8 mouse cellular contexts compared by ENCODE assay signal in genomic region chr4:149103875-149104561, GRCm38 (mm10). TPM values are rescaled to one million over a fixed set of nuclear protein-coding genes. Genes with fewer than 3 reads are reported as not detected.
A peak's percentile ranks its signal among the peaks of the same experiment; 100 is the strongest.
DNase-seq lines count a peak whose midpoint lies in the region; ATAC-seq and TF ChIP-seq lines count a peak whose summit lies in the region.

Dffa (plus strand) TSS chr4:149104146.

- H3K27me3 ChIP-seq in forebrain, embryonic 16.5 days (replicated peaks; ENCODE audit: control insufficient read depth, insufficient read depth, low read length), result no peaks in the 10 kb centered on the region
- no peaks in the 10 kb centered on the region for H3K27me3 ChIP-seq in lung, embryonic 14.5 days (ENCODE audit: insufficient read depth, low read length)
- no peaks in the 10 kb centered on the region for H3K27me3 ChIP-seq in thymus, adult 2 months (ENCODE audit: control insufficient read depth, insufficient read depth, low read length)

- TF ChIP-seq CTCF in layer of hippocampus, adult 2 months (conservative IDR thresholded peaks at IDR 0.05), result peak; percentile 69
- TF ChIP-seq CTCF in lung, embryonic 14.5 days (IDR thresholded peaks at IDR 0.05; ENCODE audit: low read depth), result peak; percentile 16
- TF ChIP-seq CTCF in olfactory bulb, adult 2 months (IDR thresholded peaks at IDR 0.05; ENCODE audit: insufficient read depth, low read depth, low read length), result no peak
- no peak for TF ChIP-seq CTCF in thymus, adult 2 months (IDR thresholded peaks at IDR 0.05; ENCODE audit: borderline replicate concordance, control insufficient read depth, extremely low read depth, insufficient read depth, low read length, poor library complexity)

- peaks cover 0 to 3% of the 10 kb centered on the region in 2 experiments; a peak in 1 of 4 replicates for H3K4me1 ChIP-seq in ES-E14 (ENCODE audit: control insufficient read depth in 2 of 2, insufficient read depth in 2 of 2, low read length in 2 of 2, poor library complexity in 1 of 2)
- H3K4me1 ChIP-seq in forebrain, embryonic 16.5 days (replicated peaks; ENCODE audit: control insufficient read depth, insufficient read depth, low read length), result peaks cover 11% of the 10 kb centered on the region
- peaks cover 5% of the 10 kb centered on the region; the same call in 1 of the 2 replicates for H3K4me1 ChIP-seq in lung, embryonic 14.5 days (ENCODE audit: insufficient read depth)
- peaks cover 10% of the 10 kb centered on the region for H3K4me1 ChIP-seq in olfactory bulb, adult 2 months (ENCODE audit: control insufficient read depth, insufficient read depth, low read length)
- H3K4me1 ChIP-seq in thymus, adult 2 months (replicated peaks; ENCODE audit: control insufficient read depth, insufficient read depth, low read length), result peaks cover 7% of the 10 kb centered on the region

- H3K4me2 ChIP-seq in forebrain, embryonic 16.5 days (ENCODE audit: low read length), result peak within 1 kb of the TSS; percentile 93
- H3K4me2 ChIP-seq in lung, embryonic 14.5 days, result peak within 1 kb of the TSS; percentile 88

- no peak within 1 kb of the TSS for H3K27ac ChIP-seq in ES-E14 (ENCODE audit: insufficient read depth, low read depth, low read length, poor library complexity, severe bottlenecking)
- 0 out of 2 replicates have a peak within 1 kb of the TSS, but pooled peaks have one; percentile 24 for H3K27ac ChIP-seq in forebrain, embryonic 16.5 days (ENCODE audit: low read length)
- H3K27ac ChIP-seq in layer of hippocampus, adult 2 months, result peak within 1 kb of the TSS; percentile 84
- no peak within 1 kb of the TSS for H3K27ac ChIP-seq in lung, embryonic 14.5 days (ENCODE audit: low read depth)
- 0 out of 2 replicates have a peak within 1 kb of the TSS, but pooled peaks have one; percentile 4 for H3K27ac ChIP-seq in olfactory bulb, adult 2 months (ENCODE audit: insufficient read depth, low read depth, low read length)
- no peak within 1 kb of the TSS for H3K27ac ChIP-seq in thymus, adult 2 months (ENCODE audit: control insufficient read depth, insufficient read depth, low read length)

- TF ChIP-seq POLR2A in olfactory bulb, adult 2 months (IDR thresholded peaks at IDR 0.05; ENCODE audit: insufficient read depth, low read depth, low read length), result 0 out of 2 replicates have a peak, but pooled peaks have one; percentile 36
- TF ChIP-seq POLR2A in thymus, adult 2 months (IDR thresholded peaks at IDR 0.05; ENCODE audit: control insufficient read depth, extremely low read depth, insufficient read depth, low read length, poor library complexity), result no peak

- H3K36me3 ChIP-seq in ES-E14 (ENCODE audit: control insufficient read depth, insufficient read depth, low read length, poor library complexity, severe bottlenecking), result peaks cover 3% of the 10 kb centered on the region; the same call in 1 of the 2 replicates
- H3K36me3 ChIP-seq in forebrain, embryonic 16.5 days (ENCODE audit: control insufficient read depth, insufficient read depth), result peaks cover 4% of the 10 kb centered on the region; the same call in 1 of the 2 replicates
- peaks cover 18% of the 10 kb centered on the region for H3K36me3 ChIP-seq in lung, embryonic 14.5 days (ENCODE audit: insufficient read depth)
- H3K36me3 ChIP-seq in thymus, adult 2 months (ENCODE audit: control insufficient read depth, insufficient read depth, low read length), result no peaks in the 10 kb centered on the region

- DNase-seq in ES-E14 (ENCODE audit: low read depth, low spot score), result peak; percentile 87
- peak; percentile 90 for DNase-seq in cerebellum, adult 11-12 months
- DNase-seq in heart, postnatal 36 days, result peak; percentile 92 to 93
- DNase-seq in layer of hippocampus, adult 2 months (ENCODE audit: low spot score in 2 of 2), result peak; percentile 93 to 94
- DNase-seq in lung, embryonic 14.5 days, result peak; percentile 97
- peak; percentile 95 for DNase-seq in thymus, adult 2 months

- peak; percentile 91 for ATAC-seq in forebrain, embryonic 16.5 days
- ATAC-seq in lung, embryonic 14.5 days (ENCODE audit: insufficient read depth), result peak; percentile 76

- in situ Hi-C loops in ES-E14 (cut with MboI; ENCODE audit: low sequenced_read_pairs in 2 of 2, unreplicated experiment in 2 of 2), result no loop called here

- H3K4me3 ChIP-seq in ES-E14 (ENCODE audit: insufficient read depth in 1 of 2, low read depth in 1 of 2, low read length in 2 of 2, poor library complexity in 1 of 2, severe bottlenecking in 1 of 2), result peak within 1 kb of the TSS; percentile 82 to 92
- H3K4me3 ChIP-seq in forebrain, embryonic 16.5 days (replicated peaks; ENCODE audit: low read length), result peak within 1 kb of the TSS; percentile 85
- H3K4me3 ChIP-seq in layer of hippocampus, adult 2 months, result peak within 1 kb of the TSS; percentile 92
- peak within 1 kb of the TSS; percentile 80 for H3K4me3 ChIP-seq in lung, embryonic 14.5 days (ENCODE audit: low read depth, low read length)
- peak within 1 kb of the TSS; percentile 68 for H3K4me3 ChIP-seq in olfactory bulb, adult 2 months (ENCODE audit: insufficient read depth, low read depth, low read length)
- peak within 1 kb of the TSS; percentile 71 for H3K4me3 ChIP-seq in thymus, adult 2 months (ENCODE audit: control insufficient read depth, insufficient read depth, low read length)

- H3K9me3 ChIP-seq in ES-E14 (ENCODE audit: control insufficient read depth, insufficient read depth, low read depth, low read length), result no peaks in the 10 kb centered on the region
- H3K9me3 ChIP-seq in forebrain, embryonic 16.5 days (ENCODE audit: control insufficient read depth, low read length), result no peaks in the 10 kb centered on the region
- H3K9me3 ChIP-seq in lung, embryonic 14.5 days (ENCODE audit: low read depth, low read length), result no peaks in the 10 kb centered on the region

- intact Hi-C loops in heart, postnatal 36 days (cut with DNase I), result no loop called here

- under 1% methylated on average over 35 of the region's 35 CpGs for WGBS in forebrain, embryonic 16.5 days
- under 1% methylated on average over 35 of the region's 35 CpGs for WGBS in lung, embryonic 14.5 days
- WGBS in olfactory bulb, adult 2 months, result under 1% methylated on average over 35 of the region's 35 CpGs
- under 1% methylated on average over 35 of the region's 35 CpGs for WGBS in thymus, adult 2 months

- H3K9ac ChIP-seq in ES-E14 (ENCODE audit: insufficient read depth, low read depth, low read length, poor library complexity, severe bottlenecking), result peak within 1 kb of the TSS; percentile 91
- H3K9ac ChIP-seq in forebrain, embryonic 16.5 days (replicated peaks; ENCODE audit: low read depth, low read length), result peak within 1 kb of the TSS; percentile 87
- H3K9ac ChIP-seq in lung, embryonic 14.5 days, result peak within 1 kb of the TSS; percentile 83

TF ChIP-seq in ES-E14, 5 proteins besides CTCF, POLR2A, EP300 and RAD21:
- TF ChIP-seq ZC3H11A (IDR thresholded peaks at IDR 0.05; ENCODE audit: borderline replicate concordance, low read depth, low read length), result no peak
- no peak for TF ChIP-seq MAFK (IDR thresholded peaks at IDR 0.05; ENCODE audit: insufficient read depth, low read depth, low read length)
- peak; percentile 100 for TF ChIP-seq HCFC1 (IDR thresholded peaks at IDR 0.05; ENCODE audit: borderline replicate concordance, insufficient read depth, low read length)
- TF ChIP-seq ZNF384 (IDR thresholded peaks at IDR 0.05; ENCODE audit: low read depth, low read length), result 0 out of 2 replicates have a peak, but pooled peaks have one; percentile 4
- peak; percentile 99 for TF ChIP-seq CHD2 (IDR thresholded peaks at IDR 0.05; ENCODE audit: low read depth, low read length)

RNA-seq across cellular contexts. Expression of gene Dffa, which starts in this region (rescaled TPM):
- 10.3 and 15.2 TPM in 2 replicates for total RNA-seq in ES-E14 (2012; rRNA removed)
- 24.0 and 26.3 TPM in 2 replicates for polyA plus RNA-seq in forebrain, embryonic 16.5 days (2015; fragmentation: Nextera tagmentation; extraction: Ambion mirVana)
- total RNA-seq in heart, postnatal 36 days (2021), result 10 to 100 TPM; 35.6 to 41.7 TPM
- total RNA-seq in layer of hippocampus, adult 2 months (2021), result 10 to 100 TPM; 47.8 to 54.2 TPM
- 26.3 and 29.7 TPM in 2 replicates for polyA plus RNA-seq in lung, embryonic 14.5 days (2014; fragmentation: Nextera tagmentation; extraction: Ambion mirVana)
- polyA plus RNA-seq in olfactory bulb, adult 2 months (2012; ENCODE audit: insufficient read depth, insufficient read length, low replicate concordance, missing spikeins), result not detected in 2 replicates
- polyA plus RNA-seq in thymus, adult 2 months (2012; rRNA removed), result 40.2 and 40.3 TPM in 2 replicates

Comparison
In these comparisons a context has a peak if more than half of its experiments do, and no peak if none do; other contexts are left out.
1. RNA of gene Dffa (polyA plus RNA-seq): 40.2 to 40.3 TPM in thymus, adult 2 months, 26.3 to 29.7 TPM in lung, embryonic 14.5 days and 24.0 to 26.3 TPM in forebrain, embryonic 16.5 days; not detected in olfactory bulb, adult 2 months; every median in the first group is over 10 times any median in the second.
2. H3K27ac ChIP-seq: peak in forebrain, embryonic 16.5 days (single experiment), layer of hippocampus, adult 2 months (single experiment) and olfactory bulb, adult 2 months (single experiment); none in ES-E14 (single experiment), lung, embryonic 14.5 days (single experiment) and thymus, adult 2 months (single experiment).
3. CTCF ChIP-seq: peak in layer of hippocampus, adult 2 months (single experiment) and lung, embryonic 14.5 days (single experiment); none in olfactory bulb, adult 2 months (single experiment) and thymus, adult 2 months (single experiment).
4. Peak in every context shown above with its lines, with median percentiles within 50 percentile points of each other: DNase-seq, H3K4me3 ChIP-seq and H3K9ac ChIP-seq.